Mouse (Mus musculus): ENCODE results near the gene Cntln. TPM values are rescaled to one million over a fixed set of nuclear protein-coding genes. Genes with fewer than 3 reads are reported as not detected.

The Cntln gene
- polyA plus RNA-seq, 1 experiment, result 1.9 TPM

GRCm38 (mm10) chr4:84884539-84885270 lies 596 bp downstream of the Cntln start:
- no peaks in the 10 kb centered on the region for H3K36me3 ChIP-seq (ENCODE audit: control insufficient read depth, insufficient read depth, low read length)
- peak overlapping the region; percentile 74 for H3K27ac ChIP-seq (ENCODE audit: insufficient read depth, low read depth, low read length)
- WGBS, result under 1% methylated on average over 60 of the region's 60 CpGs
- peak overlapping the region; percentile 97 for H3K4me3 ChIP-seq (ENCODE audit: insufficient read depth, low read depth, low read length)
- no peaks in the 10 kb centered on the region for H3K27me3 ChIP-seq (replicated peaks; ENCODE audit: control insufficient read depth, insufficient read depth, low read length)
- peak; percentile 69 for DNase-seq
- no peak for TF ChIP-seq CTCF (conservative IDR thresholded peaks at IDR 0.05; ENCODE audit: insufficient read depth, insufficient read length, low read depth, low read length)
- TF ChIP-seq POLR2A (IDR thresholded peaks at IDR 0.05; ENCODE audit: low read depth, low read length), result no peak
- peaks cover 5% of the 10 kb centered on the region for H3K4me1 ChIP-seq (ENCODE audit: control insufficient read depth, insufficient read depth, low read length)

GRCm38 (mm10) chr4:84885271-84885540 lies 1.1 kb downstream of the Cntln start:
- Histone ChIP-seq H3K4me3 (ENCODE audit: insufficient read depth, low read depth, low read length) (no peak overlapping the region; the same call in 1 of the 2 replicates), H3K27ac (ENCODE audit: insufficient read depth, low read depth, low read length) (no peak overlapping the region), H3K27me3 (replicated peaks; ENCODE audit: control insufficient read depth, insufficient read depth, low read length) (no peaks in the 10 kb centered on the region), H3K4me1 (ENCODE audit: control insufficient read depth, insufficient read depth, low read length) (peaks cover 5% of the 10 kb centered on the region), H3K36me3 (ENCODE audit: control insufficient read depth, insufficient read depth, low read length) (no peaks in the 10 kb centered on the region; the same call in 1 of the 2 replicates)
- no peak for TF ChIP-seq POLR2A (IDR thresholded peaks at IDR 0.05; ENCODE audit: low read depth, low read length)
- TF ChIP-seq CTCF (conservative IDR thresholded peaks at IDR 0.05; ENCODE audit: insufficient read depth, insufficient read length, low read depth, low read length), result no peak
- 19% methylated on average over 1 of the region's 1 CpGs for WGBS
- no peak for DNase-seq

GRCm38 (mm10) chr4:84918393-84918792 lies 34.3 kb downstream of the Cntln start:
- Histone ChIP-seq H3K27me3 (replicated peaks; ENCODE audit: control insufficient read depth, insufficient read depth, low read length) (no peaks in the 10 kb centered on the region), H3K4me3 (ENCODE audit: insufficient read depth, low read depth, low read length) (no peak overlapping the region), H3K27ac (ENCODE audit: insufficient read depth, low read depth, low read length) (no peak overlapping the region), H3K36me3 (ENCODE audit: control insufficient read depth, insufficient read depth, low read length) (no peaks in the 10 kb centered on the region), H3K4me1 (ENCODE audit: control insufficient read depth, insufficient read depth, low read length) (no peaks in the 10 kb centered on the region)
- DNase-seq, result no peak
- no peak for TF ChIP-seq CTCF (conservative IDR thresholded peaks at IDR 0.05; ENCODE audit: insufficient read depth, insufficient read length, low read depth, low read length)
- no peak for TF ChIP-seq POLR2A (IDR thresholded peaks at IDR 0.05; ENCODE audit: low read depth, low read length)
- WGBS, result 97% methylated on average over 1 of the region's 1 CpGs

GRCm38 (mm10) chr4:84934342-84934929 lies 50.3 kb downstream of the Cntln start:
- no peak for DNase-seq
- H3K27me3 ChIP-seq (replicated peaks; ENCODE audit: control insufficient read depth, insufficient read depth, low read length), result no peaks in the 10 kb centered on the region
- WGBS, result 95% methylated on average over 6 of the region's 6 CpGs
- no peak overlapping the region for H3K27ac ChIP-seq (ENCODE audit: insufficient read depth, low read depth, low read length)
- no peaks in the 10 kb centered on the region for H3K36me3 ChIP-seq (ENCODE audit: control insufficient read depth, insufficient read depth, low read length)
- no peak for TF ChIP-seq POLR2A (IDR thresholded peaks at IDR 0.05; ENCODE audit: low read depth, low read length)
- no peak for TF ChIP-seq CTCF (conservative IDR thresholded peaks at IDR 0.05; ENCODE audit: insufficient read depth, insufficient read length, low read depth, low read length)
- H3K4me1 ChIP-seq (ENCODE audit: control insufficient read depth, insufficient read depth, low read length), result no peaks in the 10 kb centered on the region
- no peak overlapping the region for H3K4me3 ChIP-seq (ENCODE audit: insufficient read depth, low read depth, low read length)

- TF ChIP-seq CTCF (conservative IDR thresholded peaks at IDR 0.05; ENCODE audit: insufficient read depth, insufficient read length, low read depth, low read length) (no peak), POLR2A (IDR thresholded peaks at IDR 0.05; ENCODE audit: low read depth, low read length) (no peak)
- WGBS, result 67% methylated on average over 2 of the region's 2 CpGs
Observed at GRCm38 (mm10) chr4:84942059-84942458, 58.0 kb downstream of the Cntln start.

GRCm38 (mm10) chr4:84942651-84943050 lies 58.5 kb downstream of the Cntln start:
- no peak overlapping the region for H3K4me3 ChIP-seq (ENCODE audit: insufficient read depth, low read depth, low read length)
- no peak for DNase-seq
- 60% methylated on average over 2 of the region's 2 CpGs for WGBS
- no peaks in the 10 kb centered on the region for H3K27me3 ChIP-seq (replicated peaks; ENCODE audit: control insufficient read depth, insufficient read depth, low read length)
- no peak for TF ChIP-seq POLR2A (IDR thresholded peaks at IDR 0.05; ENCODE audit: low read depth, low read length)
- TF ChIP-seq CTCF (conservative IDR thresholded peaks at IDR 0.05; ENCODE audit: insufficient read depth, insufficient read length, low read depth, low read length), result no peak
- no peaks in the 10 kb centered on the region for H3K36me3 ChIP-seq (ENCODE audit: control insufficient read depth, insufficient read depth, low read length)
- H3K4me1 ChIP-seq (ENCODE audit: control insufficient read depth, insufficient read depth, low read length), result no peaks in the 10 kb centered on the region
- no peak overlapping the region for H3K27ac ChIP-seq (ENCODE audit: insufficient read depth, low read depth, low read length)

More at GRCm38 (mm10) chr4:84942059-84942458, 58.0 kb downstream of the Cntln start:
- Histone ChIP-seq H3K4me1 (ENCODE audit: control insufficient read depth, insufficient read depth, low read length) (no peaks in the 10 kb centered on the region), H3K27me3 (replicated peaks; ENCODE audit: control insufficient read depth, insufficient read depth, low read length) (no peaks in the 10 kb centered on the region), H3K27ac (ENCODE audit: insufficient read depth, low read depth, low read length) (no peak overlapping the region), H3K36me3 (ENCODE audit: control insufficient read depth, insufficient read depth, low read length) (no peaks in the 10 kb centered on the region), H3K4me3 (ENCODE audit: insufficient read depth, low read depth, low read length) (no peak overlapping the region)
- DNase-seq, result no peak

GRCm38 (mm10) chr4:84944100-84944499 lies 60.0 kb downstream of the Cntln start:
- H3K27me3 ChIP-seq (replicated peaks; ENCODE audit: control insufficient read depth, insufficient read depth, low read length), result no peaks in the 10 kb centered on the region
- no peak for TF ChIP-seq CTCF (conservative IDR thresholded peaks at IDR 0.05; ENCODE audit: insufficient read depth, insufficient read length, low read depth, low read length)
- TF ChIP-seq POLR2A (IDR thresholded peaks at IDR 0.05; ENCODE audit: low read depth, low read length), result no peak
- H3K4me1 ChIP-seq (ENCODE audit: control insufficient read depth, insufficient read depth, low read length), result no peaks in the 10 kb centered on the region
- H3K36me3 ChIP-seq (ENCODE audit: control insufficient read depth, insufficient read depth, low read length), result no peaks in the 10 kb centered on the region
- no peak overlapping the region for H3K27ac ChIP-seq (ENCODE audit: insufficient read depth, low read depth, low read length)
- WGBS, result 89% methylated on average over 4 of the region's 4 CpGs
- DNase-seq, result no peak
- H3K4me3 ChIP-seq (ENCODE audit: insufficient read depth, low read depth, low read length), result no peak overlapping the region
